Mouse (Mus musculus): ENCODE results near the gene Myt1l.

Gene Myt1l

GRCm38 (mm10) chr12:29953999-29954398 is 425.8 kb downstream of the Myt1l start:
- no peak for DNase-seq (ENCODE audit: low spot score in 2 of 2)

DNA sequence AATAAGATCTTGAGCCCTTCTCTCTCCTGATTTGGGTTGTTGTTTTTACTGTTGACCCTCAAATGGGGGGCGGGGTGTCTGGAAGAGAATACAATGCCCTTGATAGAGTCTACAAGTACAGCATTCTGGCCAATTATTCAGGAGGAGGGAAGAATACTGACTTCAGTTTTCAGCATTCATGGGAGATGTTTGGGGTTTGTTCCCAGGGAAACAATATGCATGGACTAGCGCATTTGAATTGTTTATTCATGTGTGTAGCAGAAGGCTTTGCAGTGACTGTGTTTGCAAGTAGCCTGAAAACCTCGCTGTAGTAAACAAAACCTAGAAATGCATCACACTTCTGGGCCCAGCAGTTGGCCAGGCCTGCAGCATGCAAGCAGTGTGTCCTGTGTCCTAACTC is 426.3 kb downstream of the Myt1l start:
- no peak for DNase-seq (ENCODE audit: low spot score in 2 of 2)

DNA sequence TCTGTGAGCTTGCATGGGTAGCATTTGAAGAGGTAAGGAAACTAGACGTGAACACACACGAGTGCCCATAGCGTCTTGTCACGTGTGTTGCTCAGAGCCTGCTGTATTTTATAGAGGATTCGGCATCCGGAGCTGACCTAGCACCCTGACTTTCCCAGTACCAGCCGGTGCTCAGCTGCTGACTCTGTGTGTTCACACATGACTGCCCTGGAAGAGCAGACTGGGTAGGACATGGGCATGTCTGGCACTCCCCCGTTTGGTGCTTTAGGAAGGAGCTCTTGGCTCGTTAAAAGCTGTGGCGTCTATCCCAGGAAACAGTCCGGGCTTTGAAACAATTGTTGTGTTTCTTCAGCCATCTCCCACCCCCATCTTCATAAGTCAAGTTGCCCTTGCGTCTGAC is 428.8 kb downstream of the Myt1l start:
- DNase-seq (ENCODE audit: low spot score in 2 of 2) = peak in 1 of 2 experiments; percentile 26

DNA sequence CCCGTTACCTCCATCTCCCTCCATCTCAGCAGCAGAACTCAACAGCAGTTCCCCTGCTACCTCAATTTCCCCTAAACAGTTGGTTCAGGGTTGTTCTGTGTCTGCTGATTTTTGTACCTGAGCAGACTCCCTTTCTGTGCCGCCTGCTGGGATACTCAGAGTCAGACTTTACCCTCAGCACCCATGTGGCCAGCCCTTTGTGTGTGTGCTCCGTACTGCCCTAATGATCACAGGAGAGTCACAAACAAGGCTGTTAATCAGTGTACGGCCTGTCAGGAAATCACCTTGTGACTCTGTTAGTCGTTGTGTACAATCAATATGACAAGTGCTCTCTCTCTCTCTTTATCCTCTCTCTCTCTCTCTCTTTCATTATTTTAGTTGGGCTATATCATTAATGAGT is 430.5 kb downstream of the Myt1l start:
- no peak for DNase-seq (ENCODE audit: low spot score in 2 of 2)

DNA sequence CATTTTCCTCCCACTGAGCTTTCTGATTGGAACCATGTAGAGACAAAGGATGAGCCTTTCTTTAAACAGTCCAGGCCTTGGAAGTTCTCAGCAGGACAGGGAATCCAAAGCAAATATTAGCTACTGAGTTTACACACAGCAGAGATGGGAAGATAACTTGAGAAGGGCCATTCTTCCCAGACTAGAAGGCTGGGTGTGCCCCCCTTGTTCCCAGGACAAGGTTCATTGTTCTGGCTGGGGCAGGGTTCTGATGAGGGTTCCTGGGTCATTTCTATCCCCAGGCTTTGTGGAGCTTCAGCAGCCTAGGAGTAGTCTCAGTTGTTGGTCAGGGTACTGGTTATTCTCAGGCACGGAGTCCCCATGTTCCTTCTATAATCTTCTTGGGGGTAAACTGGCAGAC is 432.9 kb downstream of the Myt1l start:
- no peak for DNase-seq (ENCODE audit: low spot score in 2 of 2)

GRCm38 (mm10) chr12:29965016-29965415 is 436.8 kb downstream of the Myt1l start:
- DNase-seq (ENCODE audit: low spot score in 2 of 2) = no peak

GRCm38 (mm10) chr12:29971795-29972464 is 443.7 kb downstream of the Myt1l start:
- DNase-seq (ENCODE audit: low spot score in 2 of 2) = no peak

DNA sequence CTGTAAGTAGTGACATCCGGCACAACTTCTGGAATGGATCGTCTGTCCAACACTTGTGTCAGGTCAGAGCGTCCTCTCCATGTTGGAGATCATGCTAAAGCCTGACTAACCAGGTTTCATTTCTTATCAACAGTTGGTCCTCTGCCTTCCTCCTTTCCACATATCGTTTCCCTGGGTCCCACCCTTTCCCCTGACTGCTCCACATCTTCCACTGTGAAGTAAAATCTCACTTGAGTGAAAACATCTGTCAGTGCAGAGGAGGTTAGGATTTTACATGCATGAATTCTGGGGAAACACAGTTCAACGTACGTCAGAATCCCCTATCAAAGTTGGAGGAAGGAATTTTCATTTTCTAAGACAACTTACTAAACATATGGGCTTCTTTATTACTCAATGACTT is 444.3 kb downstream of the Myt1l start:
- DNase-seq (ENCODE audit: low spot score in 2 of 2) = no peak
